Mouse (Mus musculus) liver, embryonic 12.5 days (tissue): ENCODE data around the gene Arrdc4. TPM values are rescaled to one million over a fixed set of nuclear protein-coding genes. Genes with fewer than 3 reads are reported as not detected.

Source experiments
- ATAC-seq: fragments of 200-750 bp; cut with Nextera tagmentation; 2 replicates; pipeline ENCODE4 v1.8.0; 2017; ENCODE audit warnings: moderate number of reproducible peaks, mild to moderate bottlenecking, moderate library complexity
- H3K27ac ChIP-seq: fragments of 300-500 bp; sonication (generic); 2 replicates; pipeline ENCODE4 v1.5.1; 2016; ENCODE audit warnings: mild to moderate bottlenecking
- H3K27me3 ChIP-seq: fragments of 300-500 bp; sonication (generic); replicated peaks from 2 replicates; pipeline ENCODE4 v1.6.1; 2016; ENCODE audit warnings: mild to moderate bottlenecking, moderate library complexity
- H3K36me3 ChIP-seq: fragments of 300-500 bp; sonication (generic); 2 replicates; pipeline ENCODE4 v1.6.1; 2016; ENCODE audit warnings: mild to moderate bottlenecking, moderate library complexity
- H3K4me1 ChIP-seq: fragments of 300-500 bp; sonication (generic); 2 replicates; pipeline ENCODE4 v1.6.1; 2016
- H3K4me2 ChIP-seq: fragments of 300-500 bp; sonication (generic); 2 replicates; pipeline ENCODE4 v1.6.1; 2016; ENCODE audit warnings: mild to moderate bottlenecking, moderate library complexity
- H3K4me3 ChIP-seq: fragments of 300-500 bp; sonication (generic); 2 replicates; pipeline ENCODE4 v1.5.1; 2016; ENCODE audit warnings: mild to moderate bottlenecking, moderate library complexity
- H3K9ac ChIP-seq: fragments of 300-500 bp; sonication (generic); 2 replicates; pipeline ENCODE4 v1.6.1; 2016; ENCODE audit warnings: mild to moderate bottlenecking, moderate library complexity
- H3K9me3 ChIP-seq: fragments of 300-500 bp; sonication (generic); replicated peaks from 2 replicates; pipeline ENCODE4 v1.6.1; 2016; ENCODE audit warnings: mild to moderate bottlenecking, moderate library complexity
- WGBS: fragments of 180-500 bp; shearing (Covaris S2); methylation state at CpG from one replicate; pipeline ENCODE4 v1.1.7; 2016; ENCODE audit not compliant: insufficient replicate concordance; 5-methylcytosine and 5-hydroxymethylcytosine counted together
- polyA plus RNA-seq: library from polyadenylated mRNA; unstranded; fragments of >200 nt; fragmentation: Nextera tagmentation; extraction: Ambion mirVana; gene quantifications from 2 replicates; pipeline ENCODE4 v1.2.1, GENCODE M21; 2016

The Arrdc4 gene
- polyA plus RNA-seq, 1 experiment from 2014 or later: 5.1 TPM

- Histone ChIP-seq H3K27ac (no peak overlapping the region), H3K4me1 (peaks cover 12% of the 10 kb centered on the region), H3K4me3 (no peak overlapping the region), H3K9ac (no peak overlapping the region), H3K36me3 (peaks cover 32% of the 10 kb centered on the region), H3K4me2 (no peak overlapping the region), H3K9me3 (no peaks in the 10 kb centered on the region), H3K27me3 (no peaks in the 10 kb centered on the region)
- no peak for ATAC-seq
- 81% methylated on average over 2 of the region's 2 CpGs for WGBS
Observed at GRCm38 (mm10) chr7:68744206-68744605, 4.8 kb downstream of the Arrdc4 start.

GRCm38 (mm10) chr7:68740763-68741162 is 8.3 kb downstream of the Arrdc4 start:
- H3K36me3 ChIP-seq: peaks cover 33% of the 10 kb centered on the region
- no peak overlapping the region for H3K4me3 ChIP-seq
- H3K9me3 ChIP-seq: no peaks in the 10 kb centered on the region
- H3K4me2 ChIP-seq: no peak overlapping the region
- no peaks in the 10 kb centered on the region for H3K27me3 ChIP-seq
- H3K9ac ChIP-seq: no peak overlapping the region
- no peak overlapping the region for H3K27ac ChIP-seq
- ATAC-seq: no peak
- no peaks in the 10 kb centered on the region for H3K4me1 ChIP-seq
- 80% methylated on average over 6 of the region's 6 CpGs for whole genome bisulfite sequencing

GRCm38 (mm10) chr7:68738676-68739399 is 10.2 kb downstream of the Arrdc4 start:
- no peaks in the 10 kb centered on the region for H3K4me1 ChIP-seq
- no peaks in the 10 kb centered on the region for H3K27me3 ChIP-seq
- H3K9ac ChIP-seq: no peak overlapping the region
- 60% methylated on average over 11 of the region's 11 CpGs for WGBS
- H3K9me3 ChIP-seq: no peaks in the 10 kb centered on the region
- no peak overlapping the region for H3K4me2 ChIP-seq
- H3K27ac ChIP-seq: no peak overlapping the region
- no peak for ATAC-seq
- H3K36me3 ChIP-seq: peaks cover 28% of the 10 kb centered on the region; the same call in 1 of the 2 replicates
- no peak overlapping the region for H3K4me3 ChIP-seq

GRCm38 (mm10) chr7:68726380-68726779 is 22.7 kb downstream of the Arrdc4 start:
- Histone ChIP-seq H3K9me3 (no peaks in the 10 kb centered on the region), H3K4me1 (no peaks in the 10 kb centered on the region), H3K36me3 (no peaks in the 10 kb centered on the region), H3K9ac (no peak overlapping the region), H3K27me3 (no peaks in the 10 kb centered on the region), H3K4me3 (no peak overlapping the region), H3K27ac (no peak overlapping the region), H3K4me2 (no peak overlapping the region)
- ATAC-seq: no peak
- WGBS: 76% methylated on average over 5 of the region's 5 CpGs

GRCm38 (mm10) chr7:68724711-68725110 is 24.3 kb downstream of the Arrdc4 start:
- no peak for ATAC-seq
- no peaks in the 10 kb centered on the region for H3K4me1 ChIP-seq
- H3K4me2 ChIP-seq: no peak overlapping the region
- H3K27ac ChIP-seq: no peak overlapping the region
- H3K36me3 ChIP-seq: no peaks in the 10 kb centered on the region
- H3K9me3 ChIP-seq: no peaks in the 10 kb centered on the region
- H3K9ac ChIP-seq: no peak overlapping the region
- no peaks in the 10 kb centered on the region for H3K27me3 ChIP-seq
- H3K4me3 ChIP-seq: no peak overlapping the region
- 65% methylated on average over 7 of the region's 7 CpGs for WGBS

- no peaks in the 10 kb centered on the region for H3K27me3 ChIP-seq
- no peak overlapping the region for H3K9ac ChIP-seq
- no peak overlapping the region for H3K4me2 ChIP-seq
- H3K36me3 ChIP-seq: no peaks in the 10 kb centered on the region
- ATAC-seq: no peak
- WGBS: 77% methylated on average over 4 of the region's 4 CpGs
- no peak overlapping the region for H3K27ac ChIP-seq
- no peaks in the 10 kb centered on the region for H3K4me1 ChIP-seq
- no peak overlapping the region for H3K4me3 ChIP-seq
- no peaks in the 10 kb centered on the region for H3K9me3 ChIP-seq
Observed at GRCm38 (mm10) chr7:68721520-68721919, 27.5 kb downstream of the Arrdc4 start.

GRCm38 (mm10) chr7:68717988-68718387 is 31.1 kb downstream of the Arrdc4 start:
- no peaks in the 10 kb centered on the region for H3K9me3 ChIP-seq
- H3K27ac ChIP-seq: no peak overlapping the region
- H3K36me3 ChIP-seq: no peaks in the 10 kb centered on the region
- no peak for ATAC-seq
- no peak overlapping the region for H3K4me2 ChIP-seq
- H3K4me3 ChIP-seq: no peak overlapping the region
- no peak overlapping the region for H3K9ac ChIP-seq
- no peaks in the 10 kb centered on the region for H3K27me3 ChIP-seq
- no peaks in the 10 kb centered on the region for H3K4me1 ChIP-seq

- 52% methylated on average over 10 of the region's 10 CpGs for WGBS
- Histone ChIP-seq H3K4me2 (no peak overlapping the region), H3K27ac (no peak overlapping the region), H3K27me3 (no peaks in the 10 kb centered on the region), H3K9me3 (no peaks in the 10 kb centered on the region), H3K4me1 (no peaks in the 10 kb centered on the region), H3K9ac (no peak overlapping the region), H3K36me3 (no peaks in the 10 kb centered on the region), H3K4me3 (no peak overlapping the region)
- no peak for ATAC-seq
Observed at GRCm38 (mm10) chr7:68717498-68717897, 31.5 kb downstream of the Arrdc4 start.

- no peaks in the 10 kb centered on the region for H3K27me3 ChIP-seq
- H3K9me3 ChIP-seq: no peaks in the 10 kb centered on the region
- no peak for ATAC-seq
- no peaks in the 10 kb centered on the region for H3K4me1 ChIP-seq
- H3K4me2 ChIP-seq: no peak overlapping the region
- H3K4me3 ChIP-seq: no peak overlapping the region
- no peak overlapping the region for H3K9ac ChIP-seq
- WGBS: 56% methylated on average over 8 of the region's 8 CpGs
- no peak overlapping the region for H3K27ac ChIP-seq
- no peaks in the 10 kb centered on the region for H3K36me3 ChIP-seq
Observed at GRCm38 (mm10) chr7:68716926-68717325, 32.1 kb downstream of the Arrdc4 start.

GRCm38 (mm10) chr7:68712928-68713327 is 36.1 kb downstream of the Arrdc4 start:
- no peak overlapping the region for H3K4me2 ChIP-seq
- WGBS: 57% methylated on average over 1 of the region's 1 CpGs
- ATAC-seq: no peak
- no peaks in the 10 kb centered on the region for H3K4me1 ChIP-seq
- no peaks in the 10 kb centered on the region for H3K9me3 ChIP-seq
- H3K36me3 ChIP-seq: no peaks in the 10 kb centered on the region
- H3K27ac ChIP-seq: no peak overlapping the region
- H3K4me3 ChIP-seq: no peak overlapping the region
- H3K9ac ChIP-seq: no peak overlapping the region
- H3K27me3 ChIP-seq: no peaks in the 10 kb centered on the region

GRCm38 (mm10) chr7:68712425-68712824 is 36.6 kb downstream of the Arrdc4 start:
- no peak for ATAC-seq
- no peaks in the 10 kb centered on the region for H3K36me3 ChIP-seq
- H3K9ac ChIP-seq: no peak overlapping the region
- no peaks in the 10 kb centered on the region for H3K9me3 ChIP-seq
- no peaks in the 10 kb centered on the region for H3K27me3 ChIP-seq
- H3K4me3 ChIP-seq: no peak overlapping the region
- no peaks in the 10 kb centered on the region for H3K4me1 ChIP-seq
- H3K4me2 ChIP-seq: no peak overlapping the region
- 47% methylated on average over 3 of the region's 3 CpGs for WGBS
- no peak overlapping the region for H3K27ac ChIP-seq

GRCm38 (mm10) chr7:68709319-68709573 is 39.8 kb downstream of the Arrdc4 start:
- no peak for ATAC-seq
- no peaks in the 10 kb centered on the region for H3K4me1 ChIP-seq
- 38% methylated on average over 1 of the region's 1 CpGs for WGBS

More at GRCm38 (mm10) chr7:68709319-68709573, 39.8 kb downstream of the Arrdc4 start:
- Histone ChIP-seq H3K4me2 (no peak overlapping the region), H3K27me3 (no peaks in the 10 kb centered on the region), H3K9ac (no peak overlapping the region), H3K9me3 (no peaks in the 10 kb centered on the region), H3K36me3 (no peaks in the 10 kb centered on the region), H3K4me3 (no peak overlapping the region), H3K27ac (no peak overlapping the region)
